Mouse (Mus musculus) neural tube, embryonic 13.5 days (tissue): ENCODE measurements around the gene Nmnat2. TPM values are rescaled to one million over a fixed set of nuclear protein-coding genes. Genes with fewer than 3 reads are reported as not detected.

Experiments
- polyA plus RNA-seq: library from polyadenylated mRNA; unstranded; fragments of >200 nt; fragmentation: Nextera tagmentation; extraction: Ambion mirVana; gene quantifications from 2 replicates; pipeline ENCODE4 v1.2.1, GENCODE M21; 2015

Nmnat2 gene
- polyA plus RNA-seq, 1 experiment from 2014 or later, result 76.4 TPM

Other genes starting within 250 kb of the Nmnat2 start
- not detected in 2 replicates for gene Apobec4, start 204.4 kb upstream of the Nmnat2 start, polyA plus RNA-seq
- gene Rgl1, start 188.6 kb upstream of the Nmnat2 start, polyA plus RNA-seq, result 24.8 and 25.4 TPM in 2 replicates
- 321 and 348 TPM in 2 replicates for gene Arpc5, start 188.5 kb upstream of the Nmnat2 start, polyA plus RNA-seq
- 3.8 and 4.5 TPM in 2 replicates for gene Ncf2, start 154.8 kb upstream of the Nmnat2 start, polyA plus RNA-seq
- 32.8 and 35.3 TPM in 2 replicates for gene Smg7, start 52.3 kb upstream of the Nmnat2 start, polyA plus RNA-seq
- gene Lamc2, start 231.5 kb downstream of the Nmnat2 start, polyA plus RNA-seq, result 0.92 and 1.1 TPM in 2 replicates